ENCODE assay signal across 20 mouse cellular contexts in the genomic region with DNA sequence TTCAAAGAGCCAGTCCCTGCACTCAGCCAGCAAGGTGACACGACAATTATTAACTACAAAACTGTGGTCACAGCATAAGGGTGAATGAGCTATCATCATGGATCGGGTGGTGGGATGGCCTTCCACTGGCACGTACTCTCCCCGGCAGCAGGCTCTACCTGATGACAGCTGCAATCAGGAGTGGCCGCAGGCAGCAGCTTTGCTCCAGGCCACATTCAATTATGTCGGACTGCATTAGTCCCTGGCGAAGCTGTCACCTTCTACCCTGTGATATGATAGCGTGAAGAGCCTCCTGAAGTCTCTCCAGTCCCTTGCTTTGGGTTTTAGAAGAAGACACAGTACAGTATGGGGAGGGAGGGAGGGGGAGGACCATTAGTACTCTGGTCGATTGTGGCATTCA.
A peak's percentile ranks its signal among the peaks of the same experiment; 100 is the strongest.
DNase-seq lines count a peak whose midpoint lies in the region; ATAC-seq and TF ChIP-seq lines count a peak whose summit lies in the region.
"Had no signal": no experiment of that assay in that cellular context is flagged by ENCODE, and none has a peak within 500 bp of the region (broad histone marks: within the 10 kb centered on the region; RNA-seq: fewer than 3 reads in every experiment).

No protein-coding gene starts in this region.

- H3K36me3 ChIP-seq in liver, adult 2 months (ENCODE audit: control insufficient read depth, insufficient read depth, low read length) = no peaks in the 10 kb centered on the region
- H3K36me3 ChIP-seq: forebrain, embryonic 10.5 days; hindbrain, embryonic 15.5 days; limb, embryonic 12.5 days; liver, embryonic 15.5 days; neural tube, embryonic 15.5 days had no signal

- 0 out of 2 replicates have a peak, but pooled peaks cover 3% of the 10 kb centered on the region for H3K4me1 ChIP-seq in liver, adult 2 months (ENCODE audit: control insufficient read depth, insufficient read depth, low read length)
- H3K4me1 ChIP-seq: hindbrain, embryonic 15.5 days; limb, embryonic 12.5 days; liver, embryonic 15.5 days; neural tube, embryonic 15.5 days had no signal

- 40% methylated on average over 9 of the region's 9 CpGs for WGBS in liver, adult 2 months

- H3K27ac ChIP-seq in liver, adult 2 months (replicated peaks; ENCODE audit: insufficient read depth, low read depth, low read length) = no peak overlapping the region
- H3K27ac ChIP-seq: forebrain, embryonic 10.5 days; hindbrain, embryonic 15.5 days; limb, embryonic 12.5 days; liver, embryonic 15.5 days; neural tube, embryonic 15.5 days had no signal

- TF ChIP-seq POLR2A in liver, adult 2 months (IDR thresholded peaks at IDR 0.05; ENCODE audit: extremely low read depth, insufficient read depth, low read length) = no peak

- no peak for ATAC-seq in erythroid progenitor cell, adult 5-6 weeks (replicated peaks; ENCODE audit: low FRiP score, poor library complexity, severe bottlenecking)

- intact Hi-C loops in heart, postnatal 36 days (cut with DNase I) = no loop called here
- intact Hi-C loops in heart, postnatal 10 days (cut with DNase I) = no loop called here

- no peak overlapping the region for H3K9ac ChIP-seq in liver, adult 2 months (ENCODE audit: low read depth, low read length)
- H3K9ac ChIP-seq: hindbrain, embryonic 15.5 days; limb, embryonic 12.5 days; liver, embryonic 15.5 days; neural tube, embryonic 15.5 days had no signal

- TF ChIP-seq CTCF in liver, adult 2 months (IDR thresholded peaks at IDR 0.05; ENCODE audit: low read depth, low read length) = no peak

- no peaks in the 10 kb centered on the region for H3K79me2 ChIP-seq in liver, adult 2 months (ENCODE audit: control insufficient read depth, insufficient read depth, low read length)

- peak; percentile 77 for DNase-seq in heart, adult 11 months
- no peak for DNase-seq in heart, postnatal 36 days
- peak; percentile 47 for DNase-seq in liver, adult 2 months (ENCODE audit: extremely low read depth, low read depth, low spot score)
- no peak for DNase-seq in liver
- DNase-seq in heart, postnatal 10 days = peak; percentile 18 to 24
- peak; percentile 43 for DNase-seq in retina, postnatal 1 day
- DNase-seq: adrenal gland, postnatal 14 days; B cell, adult 2 months; cerebellum, adult 8-10 months; gastrocnemius, postnatal 25 days; kidney, adult 11 months; kidney, postnatal 14 days; lung, postnatal 10 days had no signal

- no peak overlapping the region for H3K4me3 ChIP-seq in liver, adult 2 months (ENCODE audit: insufficient read depth, low read depth, low read length)
- H3K4me3 ChIP-seq: forebrain, embryonic 10.5 days; hindbrain, embryonic 15.5 days; limb, embryonic 12.5 days; liver, embryonic 15.5 days; myocyte; neural tube, embryonic 15.5 days had no signal

- no peaks in the 10 kb centered on the region for H3K27me3 ChIP-seq in liver, adult 2 months (ENCODE audit: control insufficient read depth, insufficient read depth, low read length)
- H3K27me3 ChIP-seq: hindbrain, embryonic 15.5 days; limb, embryonic 12.5 days; liver, embryonic 15.5 days; neural tube, embryonic 15.5 days had no signal

Comparison
In these comparisons a context has a peak if more than half of its experiments do, and no peak if none do; other contexts are left out.
1. DNase-seq: peak in heart, adult 11 months (single experiment), liver, adult 2 months (single experiment), heart, postnatal 10 days (2 of 2) and retina, postnatal 1 day (single experiment); none in heart, postnatal 36 days (0 of 2) and liver (single experiment).